Mouse (Mus musculus): Measurements from ENCODE around the gene Mtx1.

DNA sequence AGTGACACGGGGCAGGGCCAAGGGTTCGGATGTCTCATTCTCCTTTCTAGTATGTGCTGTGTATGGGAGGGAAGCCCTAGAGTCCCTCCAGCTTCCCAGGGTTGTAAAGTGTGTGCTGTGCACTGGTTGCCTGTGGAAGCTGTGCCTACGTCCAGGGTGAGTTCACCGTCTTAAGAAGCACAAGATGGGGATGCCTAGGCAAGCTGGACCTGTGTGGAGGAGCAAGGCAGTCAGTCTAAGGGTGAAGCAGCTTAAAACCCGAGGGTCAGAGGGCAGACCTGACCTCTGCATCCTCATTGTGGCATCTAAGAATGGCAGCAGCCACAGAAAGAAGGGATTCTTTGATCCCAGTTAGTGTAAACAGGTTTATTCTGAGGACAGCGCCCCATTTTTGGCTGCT, 18.2 kb downstream of the Mtx1 start:
- TF ChIP-seq CTCF (IDR thresholded peaks at IDR 0.05; ENCODE audit: low read depth), result no peak
- no peak for TF ChIP-seq EP300 (IDR thresholded peaks at IDR 0.05; ENCODE audit: low read depth)
